Mouse (Mus musculus): ENCODE measurements around the gene Homer3.
A peak's percentile ranks its signal among the peaks of the same experiment; 100 is the strongest.

Gene Homer3

DNA sequence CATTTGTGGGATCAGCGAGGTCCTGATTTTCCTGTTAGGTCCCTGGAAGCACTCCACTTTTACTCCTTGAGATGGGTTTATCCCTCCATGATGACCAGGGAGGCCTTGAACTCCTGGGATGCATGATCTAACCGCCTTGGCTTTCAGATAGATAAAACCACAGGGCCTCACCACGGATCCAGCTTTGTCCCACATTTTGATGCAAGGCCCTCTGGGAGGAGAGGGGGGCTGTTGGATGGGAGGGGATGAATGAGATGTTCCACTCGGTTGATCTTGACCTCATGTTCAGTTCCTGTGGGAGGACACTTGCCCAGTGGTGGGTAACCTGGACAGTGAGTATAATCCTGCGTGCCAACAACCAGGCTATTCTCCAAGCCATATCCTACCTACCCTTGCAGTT lies 1.8 kb downstream of the Homer3 start:
- DNase-seq (ENCODE audit: low read depth, low spot score): no peak

DNA sequence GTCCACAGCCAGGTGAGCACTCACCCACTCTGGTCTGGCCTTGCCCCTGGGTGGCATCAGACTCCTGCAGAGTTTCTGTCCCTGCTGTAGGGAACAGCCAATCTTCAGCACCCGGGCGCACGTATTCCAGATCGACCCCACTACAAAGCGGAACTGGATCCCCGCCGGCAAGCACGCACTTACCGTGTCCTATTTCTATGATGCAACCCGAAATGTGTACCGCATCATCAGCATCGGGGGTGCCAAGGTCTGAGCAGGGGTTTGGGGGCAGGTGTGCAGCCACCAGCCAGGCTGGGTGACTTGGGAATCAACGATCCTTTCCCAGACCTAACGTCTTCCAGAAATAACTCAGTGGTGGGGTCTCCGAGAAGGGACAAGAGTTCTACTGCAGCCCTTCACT lies 2.7 kb downstream of the Homer3 start:
- no peak for DNase-seq (ENCODE audit: low read depth, low spot score)

DNA sequence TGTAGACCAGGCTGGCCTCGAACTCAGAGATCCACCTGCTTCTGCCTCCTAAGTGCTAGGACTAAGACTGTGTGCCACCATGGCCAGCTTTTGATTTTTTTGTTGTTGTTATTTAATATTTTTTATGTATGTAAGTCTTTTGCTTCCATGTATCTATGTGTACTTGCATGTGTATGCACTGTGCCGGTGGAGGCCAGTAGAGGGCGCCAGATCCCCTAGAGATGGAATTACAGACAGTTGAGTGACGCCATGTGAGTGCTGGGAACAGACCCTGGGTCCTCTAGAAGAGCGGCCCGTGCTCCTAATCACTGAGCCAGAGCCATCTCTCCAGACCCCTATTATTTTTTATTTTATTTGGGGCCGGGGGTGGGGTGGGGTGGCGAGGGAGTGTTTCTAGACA lies 4.1 kb downstream of the Homer3 start:
- DNase-seq (ENCODE audit: low read depth, low spot score): peak; percentile 80

DNA sequence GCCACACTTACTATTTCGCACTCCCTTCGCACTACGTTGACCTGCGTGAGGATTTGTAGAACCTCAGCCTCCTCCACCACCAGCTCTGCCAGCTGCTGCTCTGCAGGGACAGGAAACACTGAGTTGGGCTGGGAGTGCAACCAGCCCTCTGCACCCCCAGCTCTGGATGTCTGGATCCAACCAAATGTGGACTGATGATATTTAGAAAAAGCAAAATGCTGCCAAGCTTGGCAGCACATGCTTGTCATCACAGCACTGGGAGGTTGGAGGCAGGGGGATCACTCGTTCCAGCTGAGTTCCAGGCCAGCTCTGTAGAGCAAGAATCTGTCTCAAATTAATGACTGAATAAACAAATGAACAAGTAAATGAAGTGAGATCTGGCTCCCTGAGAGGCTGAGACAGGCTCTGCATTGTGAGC lies 11.4 kb downstream of the Homer3 start:
- no peak for DNase-seq (ENCODE audit: low read depth, low spot score)

DNA sequence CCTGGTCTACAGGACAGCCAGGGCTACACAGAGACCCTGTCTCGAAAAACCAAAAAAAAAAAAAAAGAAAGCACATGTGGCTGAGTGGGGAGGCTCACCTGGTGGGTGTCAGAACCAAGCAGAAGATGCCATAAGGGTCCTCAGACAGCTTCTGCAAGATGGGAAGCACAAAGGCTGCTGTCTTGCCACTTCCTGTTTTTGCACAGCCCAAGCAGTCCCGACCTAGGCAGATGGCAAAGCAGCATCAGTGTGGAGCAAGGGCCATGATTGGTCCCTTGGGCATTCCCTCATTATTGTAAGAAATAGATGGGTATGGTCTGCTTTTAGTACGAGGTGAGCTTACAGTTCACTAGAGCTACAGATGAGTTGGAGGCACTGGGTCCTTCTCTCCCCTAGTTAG lies 18.3 kb downstream of the Homer3 start:
- DNase-seq (ENCODE audit: low read depth, low spot score): no peak

DNA sequence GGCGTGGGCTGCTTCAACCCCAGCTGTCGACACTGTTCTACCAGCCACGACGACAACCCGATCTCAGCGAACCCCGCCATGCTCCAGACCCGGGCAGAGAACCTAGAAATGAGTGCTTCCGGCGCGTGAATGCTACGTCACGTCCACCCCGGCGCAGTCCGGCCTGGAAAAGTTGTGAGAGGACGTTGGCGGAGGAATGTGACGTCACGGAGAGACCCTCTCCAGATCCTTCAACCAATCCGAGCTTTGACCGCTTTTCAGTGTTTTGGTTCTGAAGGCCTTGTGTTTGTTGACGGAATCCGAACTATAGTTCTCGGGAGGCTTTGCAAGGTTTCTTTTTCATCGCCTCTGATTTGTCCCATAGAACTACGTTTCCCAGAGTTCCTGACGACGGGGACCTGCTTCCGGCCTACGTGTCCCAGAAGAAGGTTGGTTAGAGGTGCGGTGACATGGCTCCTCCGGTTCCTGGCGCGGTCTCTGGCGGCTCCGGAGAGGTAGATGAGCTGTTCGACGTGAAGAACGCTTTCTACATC lies 19.8 kb downstream of the Homer3 start, which contains the start of the genes Ddx49 and Cope:
TSS of gene Ddx49 (minus strand) at position 132 of the 533 bp plus-strand sequence.
TSS of gene Cope (plus strand) at position 161 of the 533 bp plus-strand sequence.
- peak; percentile 94 for DNase-seq (ENCODE audit: low read depth, low spot score)

DNA sequence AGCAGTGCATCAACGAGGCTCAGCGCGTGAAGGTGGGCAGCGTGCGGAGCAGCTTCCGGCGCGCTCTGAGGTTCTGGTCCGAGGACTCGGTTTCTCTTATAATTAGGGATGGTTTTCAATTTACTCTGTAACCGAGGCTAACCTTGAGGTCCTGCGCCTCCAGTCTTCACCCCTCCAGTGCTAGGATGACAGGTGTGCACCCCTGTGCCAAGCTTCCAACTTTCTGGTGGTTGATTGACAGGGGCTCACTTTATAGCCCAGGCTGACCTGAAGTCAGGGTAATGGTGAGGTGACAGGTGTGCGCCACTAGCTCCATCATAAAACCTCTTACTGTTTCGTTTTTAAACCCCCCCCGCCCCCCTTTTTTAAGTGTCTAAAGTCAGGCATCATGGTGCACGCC lies 20.3 kb downstream of the Homer3 start:
- no peak for DNase-seq (ENCODE audit: low read depth, low spot score)

DNA sequence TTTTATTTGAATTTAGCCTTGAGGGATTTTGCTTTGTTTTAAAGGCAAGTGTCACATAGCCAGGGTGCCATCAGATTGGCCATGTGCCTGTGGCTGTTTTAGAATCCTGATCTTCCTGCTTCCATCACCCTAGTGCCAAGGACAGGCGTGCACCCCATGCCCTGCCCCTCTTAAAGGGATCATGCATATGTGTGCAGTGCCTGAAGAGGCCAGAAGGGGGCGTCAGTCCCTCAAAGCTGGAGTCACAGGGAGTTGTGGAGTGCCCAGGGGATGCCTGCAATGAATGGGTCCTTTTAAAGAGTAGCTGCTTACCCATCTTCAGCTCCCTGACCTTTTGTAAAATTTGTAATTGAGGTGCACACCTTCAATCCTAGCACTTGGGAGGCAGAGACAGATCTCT lies 26.7 kb downstream of the Homer3 start:
- peak; percentile 77 for DNase-seq (ENCODE audit: low read depth, low spot score)

DNA sequence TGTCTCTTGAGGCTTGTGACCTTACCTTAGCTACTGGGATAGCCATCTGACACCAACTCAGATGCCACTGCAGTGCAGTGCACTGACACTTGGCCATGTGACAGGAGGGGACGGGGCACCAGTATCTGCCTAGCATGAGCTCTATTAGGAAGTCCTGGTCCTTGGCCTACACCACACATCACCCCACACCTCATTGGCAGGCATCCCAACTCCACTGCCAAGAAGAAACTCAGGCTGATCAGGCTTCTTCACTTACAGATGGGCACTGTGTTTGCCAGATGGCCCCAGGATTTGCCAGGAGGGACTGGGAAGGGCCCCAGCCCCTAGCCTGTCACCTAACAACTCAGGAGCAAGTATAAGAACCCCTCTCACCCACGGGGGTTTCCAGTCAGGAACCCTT lies 30.8 kb downstream of the Homer3 start:
- DNase-seq (ENCODE audit: low read depth, low spot score): no peak

DNA sequence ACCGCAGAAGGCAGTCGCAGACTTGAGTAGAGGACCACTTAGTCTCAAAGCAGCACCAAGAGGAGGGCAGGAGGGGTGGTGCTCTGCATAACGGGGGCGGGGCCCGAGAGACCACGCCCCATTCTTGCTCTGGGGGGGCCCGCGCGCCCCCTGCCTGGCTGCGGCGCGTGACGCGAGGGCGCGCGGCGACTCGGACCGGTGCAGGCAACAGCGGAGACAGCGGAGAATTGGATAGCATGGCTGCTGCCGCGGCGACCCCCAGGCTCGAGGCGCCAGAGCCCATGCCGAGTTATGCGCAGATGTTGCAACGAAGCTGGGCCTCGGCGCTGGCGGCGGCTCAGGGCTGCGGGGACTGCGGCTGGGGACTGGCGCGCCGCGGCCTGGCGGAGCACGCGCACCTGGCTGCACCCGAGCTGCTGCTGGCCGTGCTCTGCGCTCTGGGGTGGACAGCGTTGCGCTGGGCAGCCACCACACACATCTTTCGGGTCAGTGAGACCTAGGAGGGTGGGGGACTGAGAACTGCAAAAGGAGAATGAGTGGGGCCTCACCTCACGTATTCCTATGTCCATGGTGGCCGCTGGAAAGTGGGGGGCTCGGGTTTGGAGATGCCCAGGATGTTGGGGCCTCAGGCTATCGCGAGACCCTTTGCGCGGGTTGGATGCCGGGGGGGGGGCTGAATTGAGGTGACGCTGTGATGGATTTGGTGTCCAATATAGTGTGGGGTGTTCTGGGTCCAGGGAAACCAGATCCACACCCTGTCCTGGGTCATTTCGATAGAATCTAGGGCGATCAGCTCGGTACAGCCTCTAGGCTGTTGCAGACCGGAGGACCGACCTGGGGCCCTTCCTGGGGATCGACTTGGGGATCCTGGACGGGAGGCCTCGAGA lies 33.2 kb downstream of the Homer3 start, which contains the start of gene Cers1:
TSS of gene Cers1 (plus strand) at position 152 of the 887 bp plus-strand sequence.
- peak; percentile 74 for DNase-seq (ENCODE audit: low read depth, low spot score)

DNA sequence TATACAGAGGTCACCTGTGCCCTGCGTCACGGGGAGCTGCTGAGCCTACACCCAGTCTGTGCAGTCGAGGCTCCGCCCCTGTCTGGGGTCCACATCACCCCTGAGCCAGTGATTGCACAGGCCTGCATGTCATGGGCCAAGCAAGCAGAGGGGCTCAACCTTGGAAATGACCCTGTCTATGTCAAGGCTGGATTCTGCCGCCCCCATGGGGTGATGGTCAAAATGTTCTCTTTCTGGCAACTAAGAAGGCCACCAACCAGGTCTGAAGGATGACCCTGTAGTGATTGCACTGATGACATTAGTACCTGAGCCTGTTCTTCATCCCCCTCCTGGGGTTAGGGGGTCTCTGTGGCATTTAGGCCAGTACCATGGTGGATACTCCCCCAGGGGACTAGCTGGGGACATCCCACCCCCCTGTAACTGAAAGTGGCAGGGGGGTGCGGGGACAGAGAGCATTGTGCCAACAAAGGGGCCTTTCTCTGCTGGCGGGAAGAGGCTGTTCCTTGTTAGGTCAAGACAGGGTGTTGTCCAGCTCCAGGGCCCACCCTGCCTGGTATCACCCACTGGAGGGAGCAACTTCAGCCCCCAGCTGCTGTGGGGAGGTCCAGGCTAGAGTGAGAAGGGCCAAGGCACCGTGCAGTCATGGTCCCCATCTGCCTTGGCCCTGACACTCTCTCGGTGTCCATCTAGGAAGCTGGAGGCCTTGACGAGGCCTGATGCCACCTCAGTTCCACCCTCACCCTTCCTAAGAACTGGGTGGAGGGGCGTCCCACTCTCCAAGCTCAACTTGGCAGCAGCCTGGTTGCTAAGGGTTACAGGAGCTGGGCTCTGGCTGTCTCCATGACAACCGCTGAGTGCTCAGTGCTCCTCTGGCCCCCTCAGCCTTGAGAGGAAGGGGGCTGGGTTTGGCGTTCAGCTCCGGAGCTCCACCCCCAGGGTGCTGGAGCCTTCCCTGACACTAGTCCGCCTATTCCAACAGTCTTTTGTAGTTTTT lies 34.2 kb downstream of the Homer3 start:
- DNase-seq (ENCODE audit: low read depth, low spot score): peak; percentile 97

DNA sequence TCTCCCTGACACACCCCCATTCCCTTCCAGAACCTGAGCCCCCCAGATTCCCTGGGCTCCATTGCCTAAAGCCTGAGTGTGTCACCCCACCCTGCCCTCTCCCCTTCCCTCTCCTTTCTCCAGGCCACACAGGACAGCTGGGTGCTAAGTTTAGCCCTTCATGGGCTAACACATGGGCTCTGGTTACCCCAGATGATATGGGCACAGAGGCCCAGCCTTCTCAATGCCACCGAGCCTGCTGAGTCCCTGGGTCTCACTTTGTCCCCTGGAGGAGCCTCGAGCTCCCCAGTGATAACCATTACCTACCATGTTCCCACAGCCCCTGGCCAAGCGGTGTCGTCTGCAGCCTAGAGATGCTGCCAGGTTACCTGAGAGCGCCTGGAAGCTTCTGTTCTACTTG lies 35.2 kb downstream of the Homer3 start:
- DNase-seq (ENCODE audit: low read depth, low spot score): no peak

DNA sequence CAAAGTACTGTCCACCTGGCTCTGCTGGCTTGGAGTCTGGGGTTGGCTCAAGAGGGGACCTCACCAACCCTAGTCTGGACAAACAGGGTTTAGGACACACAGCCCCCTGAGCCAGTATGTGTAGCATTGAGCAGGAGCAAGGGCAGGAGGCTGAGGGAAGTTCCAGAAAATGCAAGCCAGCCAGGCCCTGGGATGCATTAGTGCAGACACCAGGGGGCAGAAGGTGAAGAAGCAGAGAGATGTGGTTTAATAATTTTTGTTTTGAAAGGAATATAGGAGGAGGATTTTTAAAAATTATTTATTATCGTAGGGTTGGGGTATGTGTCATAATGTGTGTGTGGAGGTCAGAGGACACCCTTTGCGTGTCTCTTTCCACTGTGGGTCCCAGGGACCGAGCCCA lies 41.1 kb downstream of the Homer3 start:
- no peak for DNase-seq (ENCODE audit: low read depth, low spot score)

DNA sequence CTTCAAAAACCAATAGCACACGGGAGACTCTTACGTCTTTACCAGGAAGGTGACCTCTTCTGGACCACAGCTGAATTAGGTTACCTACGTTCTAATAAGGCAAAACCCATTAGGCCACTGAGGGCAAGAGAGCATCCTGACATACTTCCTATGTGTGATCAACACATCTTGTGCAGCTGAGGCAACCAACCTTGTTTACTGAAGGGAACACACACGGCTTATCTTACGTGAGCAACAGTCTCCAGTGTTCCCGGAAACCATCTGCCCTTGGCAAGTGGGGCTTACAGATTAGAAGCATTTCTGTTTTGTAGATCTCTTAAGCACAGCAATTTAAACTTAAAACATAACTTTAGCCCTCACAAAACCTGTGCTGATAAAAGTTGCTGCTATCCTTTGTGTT lies 44.9 kb downstream of the Homer3 start:
- no peak for DNase-seq (ENCODE audit: low read depth, low spot score)

DNA sequence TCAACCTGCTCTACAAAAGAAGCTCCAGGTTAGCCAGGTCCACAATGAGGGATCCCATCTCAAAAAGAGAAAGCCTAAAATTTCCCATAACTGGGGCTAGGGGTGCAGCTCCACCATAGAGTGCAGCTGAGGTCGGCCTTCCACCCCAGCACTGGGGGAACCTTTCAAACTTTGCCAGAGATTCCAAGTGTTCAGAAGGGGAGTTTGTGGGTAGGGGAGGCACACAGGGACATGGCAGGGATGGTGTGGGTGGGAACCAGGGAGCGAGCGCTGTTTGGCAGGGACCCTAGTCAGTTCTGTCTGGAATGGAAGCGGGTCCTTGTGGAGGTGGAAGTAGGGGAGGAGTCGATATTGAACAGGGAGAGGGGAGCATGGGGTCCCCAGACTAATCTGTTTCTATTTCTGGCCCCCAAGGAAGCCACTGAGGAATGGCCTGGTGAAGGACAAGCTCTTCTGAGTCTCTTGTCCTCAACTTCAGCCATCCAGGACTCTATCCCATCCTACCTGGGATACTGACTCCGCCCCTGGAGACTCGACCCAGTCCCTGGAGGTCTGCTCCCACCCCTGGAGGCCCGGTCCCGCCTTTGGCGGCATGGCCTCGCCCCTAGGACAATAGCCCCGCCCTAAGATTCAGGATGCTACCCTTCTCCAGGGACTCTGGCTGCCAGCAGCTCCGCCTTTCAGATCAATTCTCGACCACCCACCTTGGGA lies 46.7 kb downstream of the Homer3 start, which contains the start of gene Gdf1:
TSS of gene Gdf1 (plus strand) at position 694 of the 711 bp plus-strand sequence.
- DNase-seq (ENCODE audit: low read depth, low spot score): peak; percentile 85

DNA sequence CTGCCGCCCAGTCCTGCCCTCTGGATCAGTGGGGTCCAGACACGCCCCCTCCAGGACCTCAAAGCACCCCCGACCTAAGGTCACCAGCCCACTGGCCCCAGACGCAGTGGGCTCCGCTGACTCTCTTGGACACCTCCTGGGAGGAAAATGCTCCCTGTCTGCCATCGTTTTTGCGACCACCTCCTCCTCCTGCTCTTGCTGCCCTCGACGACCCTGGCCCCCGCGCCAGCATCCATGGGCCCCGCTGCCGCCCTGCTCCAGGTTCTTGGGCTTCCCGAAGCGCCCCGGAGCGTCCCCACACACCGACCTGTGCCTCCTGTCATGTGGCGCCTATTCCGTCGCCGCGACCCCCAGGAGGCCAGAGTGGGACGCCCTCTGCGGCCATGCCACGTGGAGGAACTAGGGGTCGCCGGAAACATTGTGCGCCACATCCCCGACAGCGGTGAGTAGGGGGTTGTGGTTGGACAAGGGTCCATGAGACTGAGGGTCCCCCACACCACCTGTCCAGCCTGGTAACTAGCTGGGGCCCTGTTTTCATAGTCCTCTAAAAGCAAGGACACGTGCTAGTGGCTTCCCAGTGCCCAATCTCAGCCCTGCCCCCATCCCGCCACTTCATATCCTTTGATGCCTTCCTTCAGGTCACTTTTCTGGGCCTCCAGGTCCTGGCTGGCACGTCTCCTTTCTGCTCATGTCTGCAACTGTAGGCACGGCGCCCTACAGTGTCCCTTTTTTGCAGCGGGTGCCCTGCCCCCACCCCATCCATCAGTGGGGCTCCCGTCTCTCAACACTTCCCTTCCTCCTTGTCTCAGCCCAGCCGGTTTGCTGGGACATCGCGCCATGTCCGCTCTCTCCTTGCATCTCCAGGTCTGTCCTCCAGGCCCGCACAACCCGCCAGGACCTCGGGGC lies 47.5 kb downstream of the Homer3 start:
- no peak for DNase-seq (ENCODE audit: low read depth, low spot score)

DNA sequence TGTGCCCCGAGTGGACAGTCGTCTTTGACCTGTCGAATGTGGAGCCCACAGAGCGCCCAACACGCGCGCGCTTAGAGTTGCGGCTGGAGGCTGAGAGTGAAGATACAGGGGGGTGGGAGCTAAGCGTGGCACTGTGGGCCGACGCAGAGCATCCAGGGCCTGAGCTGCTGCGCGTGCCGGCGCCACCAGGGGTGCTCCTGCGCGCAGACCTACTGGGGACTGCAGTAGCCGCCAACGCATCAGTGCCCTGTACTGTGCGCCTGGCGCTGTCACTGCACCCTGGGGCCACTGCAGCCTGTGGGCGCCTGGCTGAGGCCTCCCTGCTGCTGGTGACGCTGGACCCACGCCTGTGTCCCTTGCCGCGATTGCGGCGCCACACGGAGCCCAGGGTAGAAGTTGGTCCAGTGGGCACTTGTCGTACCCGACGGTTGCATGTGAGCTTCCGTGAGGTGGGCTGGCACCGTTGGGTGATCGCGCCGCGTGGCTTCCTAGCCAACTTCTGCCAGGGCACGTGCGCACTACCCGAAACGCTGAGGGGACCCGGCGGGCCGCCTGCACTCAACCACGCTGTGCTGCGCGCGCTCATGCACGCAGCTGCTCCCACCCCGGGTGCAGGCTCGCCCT lies 48.2 kb downstream of the Homer3 start:
- DNase-seq (ENCODE audit: low read depth, low spot score): peak; percentile 81

DNA sequence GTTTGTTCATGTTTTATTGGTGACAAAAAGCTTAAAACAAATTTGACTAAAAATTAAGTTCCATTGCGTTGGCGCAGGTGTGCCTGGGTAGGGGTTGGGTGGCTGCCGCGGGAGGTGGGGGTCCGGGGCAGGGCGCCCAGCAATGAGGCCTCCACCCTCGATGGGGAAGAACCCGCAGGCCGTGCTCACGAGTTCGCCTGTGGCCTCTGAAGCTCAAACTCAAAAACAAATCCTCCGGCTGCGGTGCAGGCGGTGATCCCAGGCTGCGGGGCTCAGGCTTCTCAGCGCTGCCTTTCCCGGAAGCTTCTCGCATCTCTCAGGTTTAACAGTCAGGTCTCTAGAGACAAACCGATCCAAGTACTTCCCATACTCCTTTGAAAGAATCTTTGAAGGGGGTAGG lies 48.9 kb downstream of the Homer3 start:
- DNase-seq (ENCODE audit: low read depth, low spot score): no peak

DNA sequence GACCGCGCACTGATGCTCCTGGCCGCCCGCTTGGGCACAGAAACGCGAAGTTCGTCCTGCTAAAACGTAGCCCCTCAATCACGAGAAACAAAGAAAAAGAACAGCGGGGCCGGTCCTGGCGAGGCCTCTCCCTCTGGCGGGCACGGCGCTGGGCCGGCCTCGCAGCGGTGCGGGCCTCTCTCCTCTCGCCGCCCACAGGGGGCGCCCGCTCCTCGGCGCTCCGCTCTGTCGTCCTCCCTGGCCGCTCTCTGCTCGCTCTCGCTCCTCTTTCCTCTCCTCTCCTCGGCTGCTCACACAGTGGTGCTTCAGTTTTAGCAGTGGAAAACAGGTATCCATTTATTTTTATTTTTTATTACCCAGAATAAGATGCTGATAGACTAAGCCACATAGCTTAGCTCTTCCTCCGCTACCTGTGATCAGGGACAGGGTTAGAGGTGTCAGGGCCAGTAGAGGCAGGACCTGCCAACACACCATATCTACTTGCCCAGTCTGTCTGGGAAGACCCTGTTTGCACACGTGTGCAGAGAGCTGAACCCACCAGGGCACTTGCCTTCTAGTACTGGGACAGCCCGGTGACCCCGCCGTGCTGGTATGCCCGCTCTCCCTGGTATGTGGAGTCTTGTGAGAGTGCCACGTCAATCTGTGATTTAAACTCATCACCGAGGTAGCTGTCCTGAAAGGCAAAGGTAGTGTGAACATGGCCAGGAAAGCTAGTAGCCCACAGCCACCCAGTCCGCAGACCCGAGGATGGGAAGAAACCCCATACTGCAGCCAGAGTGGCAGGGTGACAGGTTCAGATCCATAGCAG lies 49.6 kb downstream of the Homer3 start:
- DNase-seq (ENCODE audit: low read depth, low spot score): peak; percentile 64

Data from R1 (cell line).